Mouse (Mus musculus) cerebellum, adult 2 months (tissue): Measurements from ENCODE around the gene Ercc1.
A peak's percentile ranks its signal among the peaks of the same experiment; 100 is the strongest.

Experiments used
- CTCF ChIP-seq: fragments of 200-500 bp; IDR thresholded peaks from 2 replicates; pipeline ENCODE4 v1.5.1; 2011; ENCODE audit warnings: low read depth, mild to moderate bottlenecking, control low read depth, low read length, moderate library complexity, borderline replicate concordance; ENCODE audit not compliant: insufficient read depth
- POLR2A ChIP-seq: fragments of 200-500 bp; IDR thresholded peaks from 2 replicates; pipeline ENCODE4 v1.6.1; 2011; ENCODE audit warnings: low read length, control low read depth, borderline replicate concordance; ENCODE audit not compliant: insufficient read depth

DNA sequence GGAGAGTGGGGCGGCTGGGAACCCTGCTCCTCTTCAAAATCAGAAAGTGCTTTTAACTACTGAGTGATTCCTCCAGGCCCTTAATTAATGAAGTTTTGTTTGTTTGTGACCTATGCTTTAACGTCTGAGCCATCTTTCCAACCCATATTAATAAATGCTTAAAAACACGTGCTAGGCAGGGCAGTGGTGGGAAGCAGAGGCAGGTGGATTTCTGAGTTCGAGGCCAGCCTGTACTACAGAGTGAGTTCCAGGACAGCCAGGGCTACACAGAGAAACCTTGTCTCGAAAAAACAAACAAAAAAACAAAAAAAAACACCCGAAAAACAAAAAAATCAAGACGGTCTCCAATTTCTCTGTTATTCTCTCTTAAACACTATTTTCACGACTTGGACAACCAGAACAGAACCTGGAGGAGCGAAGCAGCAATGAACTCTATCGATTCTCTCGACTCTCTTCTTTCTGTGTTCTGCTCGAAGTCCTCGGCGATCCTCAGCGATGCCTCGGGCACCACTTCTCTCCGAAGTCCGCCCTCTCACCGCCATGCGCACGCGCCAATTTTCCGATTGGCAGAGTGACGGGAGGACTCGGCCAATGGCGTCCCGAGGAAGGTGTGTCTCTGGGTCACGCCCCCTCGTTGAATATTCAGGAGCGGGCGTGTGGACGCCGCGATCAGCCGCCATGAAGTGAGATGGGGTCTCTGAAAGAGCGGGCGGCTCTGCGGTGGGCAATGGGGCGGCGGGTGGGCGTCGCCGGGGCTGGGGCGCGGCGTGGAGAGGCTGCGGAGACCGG lies 37.0 kb downstream of the Ercc1 start, which contains the start of gene Ercc2:
- TF ChIP-seq POLR2A (peak; percentile 56; the same call in 1 of the 2 replicates), CTCF (no peak)
